In the genomic region with DNA sequence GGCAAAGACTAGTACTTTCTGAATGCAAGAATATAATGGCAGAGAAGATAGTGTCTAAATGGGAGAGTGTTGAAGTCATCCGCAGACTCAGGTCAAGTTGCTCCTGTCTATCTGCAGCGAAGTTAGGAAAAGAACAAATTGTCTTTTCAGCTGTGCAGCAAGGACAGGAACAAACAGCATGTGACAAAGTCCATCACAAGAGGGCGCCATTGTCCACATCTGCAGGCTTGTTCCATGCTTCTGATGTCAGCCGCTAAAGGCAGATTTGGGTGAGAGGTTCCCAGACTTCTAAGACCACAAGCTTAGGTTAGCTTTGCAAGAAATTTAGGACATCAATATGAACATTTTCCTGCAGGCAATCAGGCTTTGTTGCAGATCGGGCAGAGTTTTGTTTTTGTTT, we compare ENCODE assay signal across 7 mouse cellular contexts.
DNase-seq lines count a peak whose midpoint lies in the region; ATAC-seq lines count a peak whose summit lies in the region.

No protein-coding gene starts in this region.

- H3K9me3 ChIP-seq in intestine, embryonic 16.5 days (ENCODE audit: control insufficient read depth, low read length): no peaks in the 10 kb centered on the region
- no peaks in the 10 kb centered on the region for H3K9me3 ChIP-seq in midbrain, embryonic 11.5 days (ENCODE audit: control insufficient read depth, low read length)

- H3K36me3 ChIP-seq in intestine, embryonic 16.5 days (ENCODE audit: control insufficient read depth, insufficient read depth, low read length): no peaks in the 10 kb centered on the region
- no peaks in the 10 kb centered on the region for H3K36me3 ChIP-seq in midbrain, embryonic 11.5 days (ENCODE audit: control insufficient read depth, insufficient read depth, low read length)
- no peaks in the 10 kb centered on the region for H3K36me3 ChIP-seq in splenic B cell, adult 2 months (ENCODE audit: control insufficient read depth, insufficient read depth, low read length, poor library complexity, severe bottlenecking)

- no peak overlapping the region for H3K4me3 ChIP-seq in intestine, embryonic 16.5 days (ENCODE audit: low read length)
- H3K4me3 ChIP-seq in midbrain, embryonic 11.5 days (ENCODE audit: low read depth, low read length): no peak overlapping the region

- no peak overlapping the region for H3K9ac ChIP-seq in intestine, embryonic 16.5 days (ENCODE audit: low read depth, low read length)
- no peak overlapping the region for H3K9ac ChIP-seq in midbrain, embryonic 11.5 days (ENCODE audit: low read length)

- 26% methylated on average over 5 of the region's 5 CpGs for WGBS in intestine, embryonic 16.5 days
- WGBS in midbrain, embryonic 11.5 days: 32% methylated on average over 5 of the region's 5 CpGs

- DNase-seq in adrenal gland, adult 18-20 months (ENCODE audit: low spot score in 2 of 2): peak; percentile 74 to 81
- peak; percentile 92 to 94 for DNase-seq in cerebellum, postnatal 10 days
- DNase-seq in frontal cortex, postnatal 14 days (ENCODE audit: low spot score in 2 of 2): peak; percentile 53 to 82
- DNase-seq in left cerebral cortex, adult 9 months (ENCODE audit: low spot score in 2 of 2): peak; percentile 3 to 84
- peak; percentile 96 for DNase-seq in midbrain, embryonic 11.5 days (ENCODE audit: low spot score, missing footprints)
- peak; percentile 9 for DNase-seq in splenic B cell, adult 2 months (ENCODE audit: low read depth, low spot score)

- H3K27me3 ChIP-seq in intestine, embryonic 16.5 days (replicated peaks; ENCODE audit: control insufficient read depth, insufficient read depth, low read length): no peaks in the 10 kb centered on the region
- no peaks in the 10 kb centered on the region for H3K27me3 ChIP-seq in midbrain, embryonic 11.5 days (ENCODE audit: control insufficient read depth, insufficient read depth, low read length)
- H3K27me3 ChIP-seq in splenic B cell, adult 2 months (ENCODE audit: control insufficient read depth, insufficient read depth, low read length, poor library complexity, severe bottlenecking): no peaks in the 10 kb centered on the region

- peak; percentile 57; the same call in 1 of the 2 replicates for ATAC-seq in intestine, embryonic 16.5 days
- peak; percentile 91 for ATAC-seq in midbrain, embryonic 11.5 days (ENCODE audit: low FRiP score)

- no peak overlapping the region for H3K27ac ChIP-seq in intestine, embryonic 16.5 days (ENCODE audit: low read length)
- no peak overlapping the region for H3K27ac ChIP-seq in midbrain, embryonic 11.5 days (ENCODE audit: low read depth, low read length)

- H3K4me1 ChIP-seq in intestine, embryonic 16.5 days (ENCODE audit: control insufficient read depth, insufficient read depth, low read length): 0 out of 2 replicates have a peak, but pooled peaks cover 3% of the 10 kb centered on the region
- H3K4me1 ChIP-seq in midbrain, embryonic 11.5 days (ENCODE audit: control insufficient read depth, insufficient read depth, low read length): no peaks in the 10 kb centered on the region

- no peak overlapping the region for H3K4me2 ChIP-seq in intestine, embryonic 16.5 days (ENCODE audit: low read depth, low read length)
- no peak overlapping the region for H3K4me2 ChIP-seq in midbrain, embryonic 11.5 days

Comparison
In these comparisons a context has a peak if more than half of its experiments do, and no peak if none do; other contexts are left out.
1. DNase-seq: peak in every context shown above with its lines; median percentile 96 in midbrain, embryonic 11.5 days; 93 in cerebellum, postnatal 10 days; 78 in adrenal gland, adult 18-20 months; 68 in frontal cortex, postnatal 14 days; 44 in left cerebral cortex, adult 9 months; 9 in splenic B cell, adult 2 months.